Mouse (Mus musculus) gastrocnemius, postnatal 4 days (tissue): ENCODE results near the gene Dapk3. TPM values are rescaled to one million over a fixed set of nuclear protein-coding genes. Genes with fewer than 3 reads are reported as not detected.
"Not testable (repeated sequence)": the region's sequence is repeated elsewhere in the genome, so short reads cannot be mapped to it uniquely, and the experiment has no call there.

ENCODE experiments used
- DNase-seq, 2 experiments: peaks; one replicate each; pipeline ENCODE4 v3.0.0; 2021 to 2022; ENCODE audit warnings: low spot score in 2 of 2, mixed read lengths in 2 of 2
- total RNA-seq, 2 experiments: library from RNA; stranded (reverse); gene quantifications; 2 replicates each; pipeline ENCODE4 v1.2.3; 2021

Gene Dapk3
- total RNA-seq, 2 experiments from 2014 or later, result 40.2 to 41.4 TPM

DNA sequence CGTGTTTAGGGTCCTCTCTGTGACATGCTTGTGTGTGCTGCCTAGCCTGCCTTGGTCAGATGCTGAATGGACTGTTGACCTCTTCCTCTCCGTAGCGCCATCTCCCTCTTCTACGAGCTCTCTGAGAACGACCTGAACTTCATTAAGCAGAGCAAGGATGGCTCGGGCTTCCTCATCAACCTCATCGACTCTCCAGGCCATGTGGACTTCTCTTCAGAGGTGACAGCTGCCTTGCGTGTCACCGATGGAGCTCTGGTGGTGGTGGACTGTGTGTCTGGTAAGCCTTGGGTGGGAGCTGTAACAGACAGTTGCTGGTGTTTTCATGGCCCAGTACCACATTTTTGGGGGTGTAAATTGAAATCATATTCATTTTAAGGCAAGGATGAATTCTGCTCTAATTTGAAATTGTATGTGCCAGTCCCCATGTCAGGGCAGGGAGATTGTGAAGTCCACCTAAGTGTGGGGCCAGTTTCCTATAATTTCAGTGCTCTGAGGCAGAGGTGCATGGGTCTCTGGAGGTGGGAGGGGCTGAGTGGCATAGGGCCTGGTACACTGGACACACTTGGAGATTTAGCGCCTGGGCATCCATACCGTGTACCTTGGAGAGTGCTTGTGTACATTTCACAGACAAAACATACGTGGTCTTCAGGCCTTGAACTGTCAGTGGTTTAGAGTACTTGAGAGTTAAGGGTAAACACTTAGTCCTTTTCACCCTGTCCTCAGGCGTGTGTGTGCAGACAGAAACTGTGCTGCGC is 4.7 kb upstream of the Dapk3 start:
- no peak for DNase-seq

GRCm38 (mm10) chr10:81178927-81179326 is 3.9 kb upstream of the Dapk3 start:
- no peak for DNase-seq

DNA sequence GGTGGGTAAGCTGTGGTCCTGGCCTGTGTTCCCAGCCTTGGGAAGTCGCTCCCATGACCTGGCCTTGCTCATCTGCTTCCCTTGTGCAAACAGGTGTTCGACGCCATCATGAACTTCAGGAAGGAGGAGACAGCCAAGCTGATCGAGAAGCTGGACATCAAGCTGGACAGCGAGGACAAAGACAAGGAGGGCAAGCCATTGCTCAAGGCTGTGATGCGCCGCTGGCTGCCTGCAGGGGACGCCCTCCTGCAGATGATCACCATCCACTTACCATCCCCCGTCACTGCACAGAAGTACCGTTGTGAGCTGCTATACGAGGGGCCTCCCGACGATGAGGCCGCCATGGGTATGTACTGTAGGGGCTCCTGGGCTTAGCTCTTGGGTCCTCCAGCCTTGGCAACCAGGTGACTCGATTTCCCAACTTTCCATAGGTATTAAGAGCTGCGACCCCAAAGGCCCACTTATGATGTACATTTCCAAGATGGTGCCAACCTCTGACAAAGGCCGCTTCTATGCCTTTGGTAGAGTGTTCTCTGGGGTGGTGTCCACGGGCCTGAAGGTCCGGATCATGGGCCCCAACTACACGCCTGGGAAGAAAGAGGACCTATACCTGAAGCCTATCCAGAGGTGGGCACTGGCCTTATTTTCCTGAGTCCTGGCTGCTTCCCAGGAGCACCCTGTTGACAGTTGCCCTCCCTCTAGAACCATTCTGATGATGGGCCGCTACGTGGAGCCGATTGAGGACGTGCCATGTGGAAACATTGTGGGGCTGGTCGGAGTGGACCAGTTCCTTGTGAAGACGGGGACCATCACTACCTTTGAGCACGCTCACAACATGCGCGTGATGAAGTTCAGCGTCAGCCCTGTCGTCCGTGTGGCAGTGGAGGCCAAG is 3.1 kb upstream of the Dapk3 start:
- DNase-seq, result no peak

DNA sequence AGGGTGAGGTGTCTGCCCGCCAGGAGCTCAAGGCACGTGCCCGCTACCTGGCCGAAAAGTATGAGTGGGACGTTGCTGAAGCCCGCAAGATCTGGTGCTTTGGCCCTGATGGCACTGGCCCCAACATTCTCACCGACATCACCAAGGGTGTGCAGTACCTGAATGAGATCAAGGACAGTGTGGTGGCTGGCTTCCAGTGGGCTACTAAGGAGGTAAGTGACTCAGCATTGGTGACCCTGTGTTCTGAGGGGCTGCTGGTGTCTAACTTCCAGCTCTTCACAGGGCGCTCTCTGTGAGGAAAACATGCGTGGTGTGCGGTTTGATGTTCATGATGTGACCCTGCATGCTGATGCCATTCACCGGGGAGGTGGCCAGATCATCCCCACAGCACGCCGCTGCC is 1.9 kb upstream of the Dapk3 start:
- no peak for DNase-seq

DNA sequence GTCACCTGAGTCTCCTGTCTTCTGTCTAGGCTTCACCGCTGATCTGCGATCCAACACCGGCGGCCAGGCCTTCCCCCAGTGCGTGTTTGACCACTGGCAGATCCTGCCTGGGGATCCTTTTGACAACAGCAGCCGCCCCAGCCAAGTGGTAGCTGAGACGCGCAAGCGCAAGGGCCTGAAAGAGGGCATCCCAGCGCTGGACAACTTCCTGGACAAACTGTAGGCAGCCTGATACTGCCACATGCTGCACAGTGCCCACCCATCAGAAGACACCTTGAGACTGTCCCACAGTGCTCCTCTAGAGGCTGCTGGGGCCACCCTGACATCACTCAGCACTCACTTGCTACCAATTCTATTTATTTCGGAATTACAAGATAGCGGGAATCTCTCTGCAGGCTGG is 945 bp upstream of the Dapk3 start:
- not testable (repeated sequence) for DNase-seq

- DNase-seq, result no peak
These were observed 1.0 kb downstream of the Dapk3 start, which contains the start of gene 4930442H23Rik for GRCm38 (mm10) chr10:81183805-81184204. 4930442H23Rik (minus strand) TSS chr10:81183849.

- DNase-seq, result no peak
These were observed 2.0 kb downstream of the Dapk3 start for GRCm38 (mm10) chr10:81184765-81185164.

DNA sequence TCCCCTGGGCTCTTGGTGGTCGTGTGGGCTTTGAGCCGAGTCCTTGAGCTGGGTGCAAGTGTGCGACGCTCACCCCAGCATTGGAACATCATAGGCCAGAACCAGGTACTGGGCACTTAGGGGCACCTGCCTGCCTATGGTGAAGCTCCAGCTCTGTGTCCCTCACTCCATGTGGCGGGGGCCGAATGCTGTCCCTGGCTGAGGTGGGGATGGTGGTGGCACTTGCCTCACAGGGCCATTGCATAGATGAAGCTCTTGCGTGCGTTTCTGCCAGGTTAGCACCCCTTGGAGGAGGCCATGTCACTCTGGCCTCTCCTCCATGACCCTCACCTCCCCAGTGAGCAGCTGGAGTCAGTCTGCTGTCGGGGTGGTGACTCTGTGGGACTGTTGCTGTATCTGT is 4.4 kb downstream of the Dapk3 start:
- DNase-seq, result peak in 1 of 2 experiments; percentile 16

- peak in 1 of 2 experiments; percentile 20 for DNase-seq
These were observed 7.0 kb downstream of the Dapk3 start for GRCm38 (mm10) chr10:81189821-81190220.

DNA sequence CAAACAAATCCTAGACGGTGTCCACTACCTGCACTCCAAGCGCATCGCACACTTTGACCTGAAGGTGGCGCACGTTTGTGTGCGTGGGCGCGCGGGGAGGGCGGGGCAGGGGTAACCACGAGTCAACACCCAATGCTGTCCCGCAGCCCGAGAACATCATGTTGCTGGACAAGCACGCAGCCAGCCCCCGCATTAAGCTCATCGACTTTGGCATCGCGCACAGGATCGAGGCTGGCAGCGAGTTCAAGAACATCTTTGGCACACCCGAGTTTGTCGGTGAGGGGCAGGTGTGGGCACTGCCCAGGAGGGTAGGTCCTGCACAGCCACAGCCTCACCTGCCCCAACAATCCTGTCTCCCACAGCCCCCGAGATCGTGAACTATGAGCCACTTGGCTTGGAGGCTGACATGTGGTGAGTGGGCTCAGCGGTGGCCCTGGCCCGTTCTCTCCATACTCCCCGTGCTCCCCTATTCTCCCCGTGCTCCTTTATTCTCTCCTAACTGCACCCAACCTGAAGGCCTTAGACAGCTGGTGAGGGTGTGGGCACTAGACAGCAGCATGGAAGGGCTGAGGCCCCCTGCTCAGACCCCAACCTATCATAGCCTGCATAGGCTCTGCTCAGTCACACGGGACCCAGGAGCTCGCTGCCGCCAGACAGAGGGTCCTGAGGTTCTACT is 7.6 kb downstream of the Dapk3 start:
- DNase-seq, result peak in 1 of 2 experiments; percentile 18

- DNase-seq, result no peak
These were observed 8.1 kb downstream of the Dapk3 start for GRCm38 (mm10) chr10:81190912-81191321.

GRCm38 (mm10) chr10:81191342-81191982 is 8.7 kb downstream of the Dapk3 start:
- no peak for DNase-seq

DNA sequence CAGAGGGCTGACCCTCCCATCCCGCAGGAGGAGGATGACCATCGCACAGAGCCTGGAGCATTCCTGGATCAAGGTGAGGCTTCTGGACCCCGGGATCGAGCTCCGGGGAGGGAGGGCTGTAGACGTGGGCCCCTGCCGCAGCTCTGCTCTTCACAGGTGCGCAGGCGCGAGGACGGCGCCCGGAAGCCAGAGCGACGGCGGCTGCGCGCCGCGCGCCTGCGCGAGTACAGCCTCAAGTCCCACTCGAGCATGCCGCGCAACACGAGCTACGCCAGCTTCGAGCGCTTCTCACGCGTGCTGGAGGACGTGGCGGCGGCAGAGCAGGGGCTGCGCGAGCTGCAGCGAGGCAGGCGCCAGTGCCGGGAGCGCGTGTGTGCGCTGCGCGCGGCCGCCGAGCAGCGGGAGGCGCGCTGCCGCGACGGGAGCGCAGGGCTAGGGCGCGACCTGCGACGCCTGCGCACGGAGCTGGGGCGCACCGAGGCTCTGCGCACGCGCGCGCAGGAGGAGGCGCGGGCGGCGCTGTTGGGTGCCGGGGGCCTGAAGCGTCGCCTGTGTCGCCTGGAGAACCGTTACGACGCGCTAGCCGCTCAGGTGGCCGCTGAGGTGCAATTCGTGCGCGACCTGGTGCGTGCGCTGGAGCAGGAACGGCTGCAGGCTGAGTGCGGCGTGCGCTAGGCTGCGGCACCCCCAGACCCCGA is 9.6 kb downstream of the Dapk3 start:
- DNase-seq, result peak; percentile 65 to 80

DNA sequence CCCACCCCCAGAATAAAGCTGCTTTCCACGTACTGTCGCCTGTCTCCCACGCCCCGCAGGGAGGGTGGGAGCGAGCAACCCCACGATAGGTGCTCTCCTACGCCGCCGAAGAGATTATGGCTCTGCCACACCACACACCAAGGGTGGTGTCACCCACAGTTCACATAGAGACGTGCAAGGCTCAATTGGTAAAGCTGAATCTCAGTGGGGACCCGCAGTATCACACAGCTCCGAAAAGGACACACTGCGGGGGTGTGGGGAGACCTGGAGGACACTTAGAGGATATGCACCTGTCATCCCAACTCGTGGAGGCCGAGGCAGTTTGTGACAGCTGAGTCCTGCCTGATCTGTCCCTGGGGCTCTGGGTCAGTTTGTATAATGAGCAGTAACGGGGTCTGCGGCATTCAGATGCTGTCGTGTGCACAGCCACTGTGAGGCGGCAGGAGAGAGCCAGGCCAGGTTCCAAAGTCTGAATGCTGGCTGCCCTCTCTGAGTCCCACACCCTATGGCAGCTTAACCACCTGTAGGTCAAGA is 10.2 kb downstream of the Dapk3 start:
- peak in 1 of 2 experiments; percentile 36 for DNase-seq

- DNase-seq, result peak in 1 of 2 experiments; percentile 61
These were observed 11.4 kb downstream of the Dapk3 start for GRCm38 (mm10) chr10:81193991-81194774.

- no peak for DNase-seq
These were observed 12.5 kb downstream of the Dapk3 start for GRCm38 (mm10) chr10:81195300-81195699.

GRCm38 (mm10) chr10:81196470-81197065 is 13.8 kb downstream of the Dapk3 start:
- no peak for DNase-seq

GRCm38 (mm10) chr10:81197305-81197704 is 14.5 kb downstream of the Dapk3 start:
- no peak for DNase-seq

DNA sequence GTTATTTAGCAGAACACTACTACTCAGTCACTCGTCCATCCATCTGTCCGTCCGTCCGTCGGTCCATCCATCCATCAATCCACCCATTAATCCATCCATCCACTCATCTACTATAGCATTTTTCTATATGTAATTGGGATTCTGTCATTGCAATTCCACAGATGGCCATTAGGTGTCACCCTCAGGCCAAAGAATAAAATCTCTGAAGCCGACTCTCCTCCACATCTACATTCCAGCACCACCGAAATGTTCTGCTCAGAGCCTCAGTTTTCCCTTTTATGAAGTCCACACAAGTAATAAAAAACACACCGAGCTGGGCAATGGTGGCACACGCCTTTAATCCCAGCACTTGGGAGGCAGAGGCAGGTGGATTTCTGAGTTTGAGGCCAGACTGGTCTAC is 15.4 kb downstream of the Dapk3 start:
- DNase-seq, result no peak
